Mouse (Mus musculus): ENCODE results near the gene Sec24d.

Gene Sec24d

GRCm38 (mm10) chr3:123385486-123386156 is 118.4 kb downstream of the Sec24d start, which contains the start of gene Mettl14:
Gene Mettl14 (minus strand): TSS chr3:123386108.
- peak; percentile 99 for ATAC-seq (ENCODE audit: insufficient number of reproducible peaks, low FRiP score, low TSS enrichment)

- peak; percentile 63 for ATAC-seq (ENCODE audit: insufficient number of reproducible peaks, low FRiP score, low TSS enrichment)
Measured at GRCm38 (mm10) chr3:123386157-123386780, 119.0 kb downstream of the Sec24d start.

- no peak for ATAC-seq (ENCODE audit: insufficient number of reproducible peaks, low FRiP score, low TSS enrichment)
Measured at GRCm38 (mm10) chr3:123391180-123391579, 123.9 kb downstream of the Sec24d start.

- ATAC-seq (ENCODE audit: insufficient number of reproducible peaks, low FRiP score, low TSS enrichment): no peak
Measured at GRCm38 (mm10) chr3:123395611-123396010, 128.4 kb downstream of the Sec24d start.

- ATAC-seq (ENCODE audit: insufficient number of reproducible peaks, low FRiP score, low TSS enrichment): no peak
Measured at GRCm38 (mm10) chr3:123397562-123398481, 130.6 kb downstream of the Sec24d start.

- no peak for ATAC-seq (ENCODE audit: insufficient number of reproducible peaks, low FRiP score, low TSS enrichment)
Measured at GRCm38 (mm10) chr3:123404945-123405344, 137.7 kb downstream of the Sec24d start.

- no peak for ATAC-seq (ENCODE audit: insufficient number of reproducible peaks, low FRiP score, low TSS enrichment)
Measured at GRCm38 (mm10) chr3:123411821-123412578, 144.7 kb downstream of the Sec24d start.

GRCm38 (mm10) chr3:123413173-123413572 is 145.9 kb downstream of the Sec24d start:
- ATAC-seq (ENCODE audit: insufficient number of reproducible peaks, low FRiP score, low TSS enrichment): no peak
